Mouse (Mus musculus) G1E (cell line): ENCODE measurements around the gene Rasl12.

ENCODE experiments used
- CTCF ChIP-seq: IDR thresholded peaks from 2 replicates; pipeline ENCODE4 v1.5.1; 2012; ENCODE audit warnings: low read depth, low read length, inconsistent platforms, mixed read lengths
- TAL1 ChIP-seq: conservative IDR thresholded peaks from 2 replicates; pipeline ENCODE4 v1.6.1; 2012; ENCODE audit warnings: low read depth, low read length, inconsistent platforms, mixed read lengths

GRCm38 (mm10) chr9:65372449-65372848 is 25.9 kb upstream of the Rasl12 start:
- TF ChIP-seq CTCF (no peak), TAL1 (no peak)
